Mouse (Mus musculus): ENCODE results near the gene Fbxl14. TPM values are rescaled to one million over a fixed set of nuclear protein-coding genes. Genes with fewer than 3 reads are reported as not detected.
"Not testable (repeated sequence)": the region's sequence is repeated elsewhere in the genome, so short reads cannot be mapped to it uniquely, and the experiment has no call there.

Fbxl14 gene
- polyA plus RNA-seq (2016; fragmentation: Nextera tagmentation; extraction: Ambion mirVana): 2.9 and 3.4 TPM in 2 replicates

DNA sequence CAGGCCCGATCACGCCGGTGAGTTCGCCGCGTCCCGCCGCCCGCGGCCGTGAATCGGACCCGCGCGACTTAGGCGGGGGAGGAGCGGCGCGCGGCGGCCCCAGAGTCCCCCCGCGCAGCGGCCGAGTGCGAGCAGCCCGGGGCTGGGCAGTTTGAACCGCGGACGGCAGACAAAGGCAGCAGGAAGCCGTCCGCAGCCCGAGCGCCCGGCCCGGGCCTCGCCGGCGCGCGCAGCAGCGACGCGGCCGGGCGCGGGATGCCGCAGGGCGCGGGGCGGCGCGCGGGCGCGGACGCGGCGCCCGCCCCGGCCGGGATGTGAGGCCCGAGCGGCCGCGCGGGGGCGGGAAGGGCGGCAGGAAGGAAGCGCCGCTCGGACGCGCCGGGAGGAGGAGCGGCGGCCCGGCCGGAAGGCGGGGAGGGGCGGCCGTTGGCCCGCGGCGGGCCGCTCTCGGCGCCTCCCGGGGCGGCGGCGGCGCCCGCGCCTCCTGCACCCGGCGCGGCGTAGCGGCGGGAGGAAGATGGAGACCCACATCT is at the start of gene Fbxl14:
Gene Fbxl14, plus strand, starts transcription at position 326 of the 533 bp plus-strand sequence.
- DNase-seq (ENCODE audit: low spot score): no peak
- WGBS: 9% methylated on average over 101 of the region's 101 CpGs
- Histone ChIP-seq H3K27ac (replicated peaks) (peak within 1 kb of the TSS; percentile 100), H3K27me3 (ENCODE audit: low read depth, poor library complexity, severe bottlenecking) (no peaks in the 10 kb centered on the region), H3K4me1 (peaks cover 61% of the 10 kb centered on the region), H3K36me3 (peaks cover 27% of the 10 kb centered on the region), H3K4me3 (peak within 1 kb of the TSS; percentile 95), H3K9me3 (replicated peaks) (no peaks in the 10 kb centered on the region)

DNA sequence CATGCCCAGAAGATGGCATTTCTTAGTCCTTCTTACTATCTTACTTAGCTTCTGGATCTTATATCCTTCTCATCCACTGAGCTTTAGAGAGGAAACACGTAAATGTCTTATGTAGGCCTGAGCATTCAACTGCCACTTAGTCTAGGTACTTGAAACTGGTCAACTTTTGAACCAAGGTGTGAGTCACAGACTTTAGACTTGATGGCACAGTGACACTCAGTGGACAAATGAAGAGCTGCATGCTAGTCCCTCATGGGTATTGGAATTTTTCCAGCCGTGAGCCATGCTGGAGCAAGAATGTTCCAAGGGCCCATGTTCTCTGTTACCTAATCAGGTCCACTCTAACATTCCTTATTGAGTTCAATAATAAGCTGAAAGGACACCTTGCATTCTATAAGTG is 49.0 kb upstream of the Fbxl14 start:
- H3K27ac ChIP-seq (replicated peaks): no peak overlapping the region
- H3K4me1 ChIP-seq: no peaks in the 10 kb centered on the region
- H3K36me3 ChIP-seq: peaks cover 50% of the 10 kb centered on the region
- H3K27me3 ChIP-seq (ENCODE audit: low read depth, poor library complexity, severe bottlenecking): no peaks in the 10 kb centered on the region
- DNase-seq (ENCODE audit: low spot score): no peak
- 50% methylated on average over 2 of the region's 2 CpGs for WGBS
- peaks cover 6% of the 10 kb centered on the region; the same call in 1 of the 2 replicates for H3K9me3 ChIP-seq (replicated peaks)
- no peak overlapping the region for H3K4me3 ChIP-seq

DNA sequence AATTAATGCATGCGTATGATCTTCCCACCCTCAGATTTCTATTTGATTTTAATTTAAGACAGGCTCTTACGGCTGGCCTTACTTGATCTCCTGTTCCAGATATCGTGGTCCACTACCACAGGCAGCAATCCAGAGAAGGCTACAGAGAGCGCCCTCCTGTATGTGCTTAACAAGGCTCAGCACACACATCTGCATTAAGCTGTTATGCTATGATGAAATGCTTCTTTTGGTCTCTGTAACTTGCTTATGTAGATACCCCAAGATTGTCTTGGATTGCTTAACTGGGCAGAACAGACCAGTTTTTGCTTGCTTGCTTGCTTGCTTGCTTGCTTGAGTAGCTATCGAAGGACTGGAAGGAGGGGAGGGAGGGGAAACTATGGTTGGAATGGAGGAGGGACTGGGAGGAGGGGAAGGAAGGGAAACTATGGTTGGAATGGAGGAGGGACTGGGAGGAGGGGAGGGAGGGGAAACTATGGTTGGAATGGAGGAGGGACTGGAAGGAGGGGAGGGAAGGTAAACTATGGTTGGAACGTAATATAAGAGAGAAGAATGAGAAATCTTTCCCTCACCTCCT is 47.6 kb upstream of the Fbxl14 start:
- no peak overlapping the region for H3K4me3 ChIP-seq
- H3K27me3 ChIP-seq (ENCODE audit: low read depth, poor library complexity, severe bottlenecking): no peaks in the 10 kb centered on the region
- H3K27ac ChIP-seq (replicated peaks): no peak overlapping the region
- no peak for DNase-seq (ENCODE audit: low spot score)
- peaks cover 6% of the 10 kb centered on the region; the same call in 1 of the 2 replicates for H3K9me3 ChIP-seq (replicated peaks)
- peaks cover 50% of the 10 kb centered on the region for H3K36me3 ChIP-seq
- 89% methylated on average over 6 of the region's 6 CpGs for WGBS
- no peaks in the 10 kb centered on the region for H3K4me1 ChIP-seq

DNA sequence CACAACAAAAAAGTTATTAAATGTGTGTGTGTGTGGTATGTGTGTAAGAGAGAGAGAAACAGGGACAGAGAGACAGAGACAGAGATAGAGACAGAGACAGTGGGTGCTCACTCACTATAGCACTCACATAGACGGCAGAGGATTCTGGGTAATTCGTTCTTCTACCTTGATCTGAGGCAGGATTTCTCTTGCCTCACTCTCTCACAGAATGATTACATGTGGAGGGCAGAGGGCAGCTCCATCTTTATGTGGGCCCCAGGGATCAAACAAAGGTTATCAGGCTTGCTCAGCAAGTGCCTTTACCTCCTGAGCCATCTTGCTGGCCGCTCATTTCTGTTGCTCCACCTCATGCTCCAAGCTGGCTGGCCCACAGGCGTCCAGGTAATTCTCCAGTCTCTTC is 45.1 kb upstream of the Fbxl14 start:
- Histone ChIP-seq H3K4me1 (peaks cover 18% of the 10 kb centered on the region), H3K27me3 (ENCODE audit: low read depth, poor library complexity, severe bottlenecking) (no peaks in the 10 kb centered on the region), H3K36me3 (peaks cover 41% of the 10 kb centered on the region), H3K27ac (replicated peaks) (no peak overlapping the region), H3K9me3 (replicated peaks) (no peaks in the 10 kb centered on the region), H3K4me3 (no peak overlapping the region)
- DNase-seq (ENCODE audit: low spot score): no peak
- WGBS: 91% methylated on average over 4 of the region's 4 CpGs

DNA sequence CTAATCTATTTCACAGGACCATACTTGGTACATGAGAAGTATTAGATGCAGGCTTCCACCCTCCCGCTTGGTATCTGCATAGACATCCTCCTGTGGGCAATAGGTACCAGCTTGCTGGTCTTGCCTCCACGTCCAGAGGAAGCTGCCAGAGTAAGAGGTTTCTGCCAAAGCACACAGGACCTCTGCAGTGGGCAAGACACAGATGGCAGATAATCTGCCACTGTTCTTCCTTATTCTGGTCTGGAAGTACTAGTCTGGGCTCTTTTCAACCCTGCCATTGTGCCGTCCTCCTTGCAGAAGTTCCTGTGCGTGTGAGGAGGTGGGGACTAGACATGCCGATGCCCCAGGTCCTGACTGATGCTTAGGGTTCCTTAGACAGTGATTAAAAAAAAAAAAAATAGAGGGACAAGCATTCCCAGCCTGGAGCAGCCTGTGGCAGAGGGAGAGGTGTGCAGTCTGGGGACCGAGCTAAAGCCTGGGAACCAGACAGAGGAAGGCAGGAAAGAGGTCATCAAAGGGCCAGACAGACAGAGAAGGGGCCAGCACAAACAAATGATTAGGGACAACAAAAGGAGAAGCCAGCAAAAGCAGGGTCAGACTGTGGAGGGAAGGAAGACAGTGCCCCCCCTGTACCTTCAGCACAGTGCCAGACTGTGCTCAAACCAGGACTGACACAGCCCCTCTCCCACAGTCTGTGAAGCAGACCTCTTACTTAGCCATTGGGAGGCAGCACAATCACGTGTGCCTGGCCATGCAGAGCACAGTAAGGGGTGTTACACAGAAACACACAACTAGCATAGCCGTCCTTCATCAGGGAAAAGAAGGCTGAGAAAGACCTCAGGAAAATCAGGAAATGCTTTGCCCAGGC is 41.3 kb upstream of the Fbxl14 start:
- Histone ChIP-seq H3K4me3 (no peak overlapping the region), H3K27ac (replicated peaks) (peak overlapping the region; percentile 71), H3K36me3 (peaks cover 25% of the 10 kb centered on the region), H3K27me3 (ENCODE audit: low read depth, poor library complexity, severe bottlenecking) (no peaks in the 10 kb centered on the region), H3K4me1 (peaks cover 20% of the 10 kb centered on the region), H3K9me3 (replicated peaks) (no peaks in the 10 kb centered on the region)
- DNase-seq (ENCODE audit: low spot score): no peak
- 60% methylated on average over 8 of the region's 8 CpGs for WGBS

DNA sequence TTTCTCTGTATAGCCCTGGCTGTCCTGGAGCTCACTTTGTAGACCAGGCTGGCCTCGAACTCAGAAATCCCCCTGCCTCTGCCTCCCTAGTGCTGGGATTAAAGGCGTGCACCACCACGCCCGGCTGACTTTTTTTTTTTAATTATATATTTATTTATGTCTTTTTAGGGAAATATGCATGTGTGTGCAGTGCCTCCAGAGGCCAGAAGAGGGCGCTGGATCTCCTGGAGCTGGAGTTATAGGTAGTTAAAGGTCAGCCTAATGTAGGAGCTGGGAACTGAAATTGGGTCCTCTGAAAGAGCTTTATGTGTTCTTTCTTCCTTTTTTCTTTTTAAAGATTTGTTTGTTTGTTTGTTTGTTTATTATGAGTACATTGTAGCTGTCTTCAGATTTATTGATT is 36.7 kb upstream of the Fbxl14 start:
- H3K4me3 ChIP-seq; H3K27me3 ChIP-seq (ENCODE audit: low read depth, poor library complexity, severe bottlenecking); H3K9me3 ChIP-seq (replicated peaks); H3K36me3 ChIP-seq; DNase-seq (ENCODE audit: low spot score); H3K27ac ChIP-seq (replicated peaks): not testable (repeated sequence)
- WGBS: 82% methylated on average over 5 of the region's 5 CpGs
- peaks cover 25% of the 10 kb centered on the region for H3K4me1 ChIP-seq

DNA sequence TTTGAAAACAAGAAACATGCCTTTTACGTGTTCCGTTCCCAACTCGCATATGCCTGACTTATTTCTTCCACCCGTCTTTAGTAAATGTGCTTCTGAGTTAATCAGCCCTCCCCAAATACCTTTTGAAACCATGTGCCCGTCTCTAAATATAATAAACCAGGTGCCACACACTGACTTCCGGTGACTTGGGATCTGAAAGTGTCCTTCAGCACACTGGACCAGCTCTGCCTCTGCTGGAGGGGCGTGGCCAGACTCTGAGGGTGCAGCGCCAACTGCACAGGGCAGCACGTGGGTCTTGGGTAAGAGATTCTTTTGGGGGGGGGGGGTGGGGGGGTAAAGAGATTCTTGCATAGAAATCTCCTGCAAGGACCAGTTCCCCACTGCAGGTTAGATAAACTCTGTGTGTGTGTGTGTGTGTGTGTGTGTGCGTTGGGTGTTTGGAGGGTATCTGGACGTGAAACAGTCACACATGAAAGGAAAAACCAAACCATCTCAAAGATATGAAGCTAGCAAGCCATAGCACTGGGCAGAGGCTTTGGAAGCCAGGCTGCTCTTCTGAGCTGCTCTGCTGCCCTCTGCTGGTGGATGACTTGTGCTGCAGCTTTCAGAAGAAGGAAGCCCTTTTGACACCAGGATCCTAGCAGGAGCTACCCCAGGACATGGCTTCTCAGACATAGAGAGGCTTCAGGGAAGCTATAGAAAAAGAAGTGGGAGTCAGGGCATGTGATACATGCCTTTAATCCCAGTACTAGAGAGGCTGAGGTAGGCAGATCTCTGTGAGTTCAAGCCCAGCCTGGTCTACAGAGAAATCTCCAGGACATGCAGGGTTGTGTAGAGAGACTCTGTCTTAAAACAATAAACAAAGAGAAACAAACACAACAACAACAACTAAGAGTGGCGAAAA is 35.5 kb upstream of the Fbxl14 start:
- DNase-seq (ENCODE audit: low spot score): peak; percentile 82
- 52% methylated on average over 12 of the region's 12 CpGs for WGBS
- peaks cover 24% of the 10 kb centered on the region for H3K4me1 ChIP-seq
- no peaks in the 10 kb centered on the region for H3K27me3 ChIP-seq (ENCODE audit: low read depth, poor library complexity, severe bottlenecking)
- H3K4me3 ChIP-seq: no peak overlapping the region
- peak overlapping the region; percentile 1; the same call in 1 of the 2 replicates for H3K27ac ChIP-seq (replicated peaks)
- H3K9me3 ChIP-seq (replicated peaks): no peaks in the 10 kb centered on the region
- H3K36me3 ChIP-seq: peaks cover 7% of the 10 kb centered on the region

DNA sequence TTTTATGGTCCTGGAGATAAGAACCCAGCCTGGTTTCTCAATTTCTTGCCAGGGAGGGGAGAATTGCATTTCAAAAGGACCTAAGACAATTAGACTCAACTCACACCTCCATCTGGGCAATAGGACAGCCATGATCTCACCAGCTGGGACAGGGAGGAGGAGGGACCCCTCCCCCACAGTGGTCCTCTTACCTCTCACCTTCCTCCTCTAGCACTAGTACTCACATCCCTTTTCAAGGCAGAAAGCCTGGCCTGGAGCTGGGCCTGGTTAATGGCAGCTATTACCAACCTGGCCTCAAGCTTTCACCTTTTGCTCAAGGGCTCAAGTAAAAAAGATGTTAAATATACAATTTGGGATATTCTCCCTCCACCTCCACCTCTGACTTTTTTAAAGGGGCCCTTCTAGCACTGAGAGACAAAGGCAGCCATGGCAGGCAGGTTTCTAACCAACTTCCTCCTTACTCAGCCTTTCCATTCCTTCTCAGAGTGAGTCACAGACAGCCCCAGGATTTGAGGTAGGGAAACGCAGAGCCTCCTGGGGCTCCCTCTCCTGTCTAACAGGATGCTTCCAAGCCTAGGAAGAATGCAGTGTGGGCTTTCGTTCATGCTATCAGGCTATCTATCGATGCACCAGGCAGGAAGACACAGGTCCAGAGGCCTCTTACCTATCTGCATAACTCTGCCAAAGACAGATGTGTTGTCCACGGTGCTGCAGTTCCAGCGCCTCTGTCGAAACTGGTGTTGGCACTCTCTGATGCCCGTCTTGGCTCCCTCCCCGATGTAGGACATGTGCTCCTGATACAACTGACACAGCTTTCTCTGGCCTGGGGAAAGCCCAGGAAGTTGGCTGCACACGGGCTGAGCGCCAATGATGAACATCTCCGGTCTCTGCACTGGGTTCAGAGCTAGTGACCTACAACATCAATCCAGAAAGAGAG is 33.5 kb upstream of the Fbxl14 start:
- no peak for DNase-seq (ENCODE audit: low spot score)
- no peaks in the 10 kb centered on the region for H3K36me3 ChIP-seq
- H3K9me3 ChIP-seq (replicated peaks): no peaks in the 10 kb centered on the region
- peaks cover 40% of the 10 kb centered on the region for H3K4me1 ChIP-seq
- no peak overlapping the region for H3K4me3 ChIP-seq
- H3K27ac ChIP-seq (replicated peaks): no peak overlapping the region
- peaks cover 16% of the 10 kb centered on the region for H3K27me3 ChIP-seq (ENCODE audit: low read depth, poor library complexity, severe bottlenecking)
- 74% methylated on average over 11 of the region's 11 CpGs for whole genome bisulfite sequencing

DNA sequence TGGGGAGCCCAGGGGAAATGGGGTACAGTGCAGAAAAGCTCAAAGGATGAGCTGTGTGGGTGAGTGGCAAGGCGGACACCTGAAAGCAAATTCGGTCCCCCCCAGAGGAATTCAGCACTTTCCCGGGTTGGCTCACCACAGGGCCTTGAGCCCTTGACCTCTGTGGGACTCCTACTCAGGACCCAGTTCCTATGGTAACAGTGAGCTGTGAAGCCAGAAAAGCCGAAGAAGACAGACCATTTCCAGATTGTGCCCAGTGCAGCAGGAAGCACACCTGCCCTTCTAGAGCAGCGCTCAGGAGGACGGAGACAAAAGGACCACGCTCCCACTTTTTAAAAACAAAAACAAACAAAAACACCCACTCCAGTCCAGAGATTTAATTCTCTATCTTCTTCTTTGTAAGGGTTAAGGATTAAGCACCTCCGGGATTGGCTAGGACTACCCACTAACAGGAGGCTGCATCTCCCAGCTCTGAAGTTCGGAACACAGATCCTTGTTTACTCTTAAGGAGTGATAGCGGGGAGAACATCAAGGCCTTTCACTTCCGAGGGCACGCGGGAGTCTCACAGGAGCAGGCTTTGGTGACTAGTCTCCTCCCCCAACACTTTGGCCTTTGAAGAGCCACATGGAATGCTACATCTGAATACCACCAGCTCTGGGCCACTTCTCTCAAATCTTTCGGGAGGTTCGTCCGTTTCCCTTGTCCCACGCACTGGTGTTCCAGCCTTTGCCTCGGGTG is 31.0 kb upstream of the Fbxl14 start:
- peak; percentile 48 for DNase-seq (ENCODE audit: low spot score)
- Histone ChIP-seq H3K9me3 (replicated peaks) (no peaks in the 10 kb centered on the region), H3K27me3 (ENCODE audit: low read depth, poor library complexity, severe bottlenecking) (peaks cover 20% of the 10 kb centered on the region), H3K4me3 (peak overlapping the region; percentile 51), H3K4me1 (peaks cover 60% of the 10 kb centered on the region), H3K27ac (replicated peaks) (peak overlapping the region; percentile 71), H3K36me3 (no peaks in the 10 kb centered on the region)
- WGBS: 4% methylated on average over 18 of the region's 18 CpGs

DNA sequence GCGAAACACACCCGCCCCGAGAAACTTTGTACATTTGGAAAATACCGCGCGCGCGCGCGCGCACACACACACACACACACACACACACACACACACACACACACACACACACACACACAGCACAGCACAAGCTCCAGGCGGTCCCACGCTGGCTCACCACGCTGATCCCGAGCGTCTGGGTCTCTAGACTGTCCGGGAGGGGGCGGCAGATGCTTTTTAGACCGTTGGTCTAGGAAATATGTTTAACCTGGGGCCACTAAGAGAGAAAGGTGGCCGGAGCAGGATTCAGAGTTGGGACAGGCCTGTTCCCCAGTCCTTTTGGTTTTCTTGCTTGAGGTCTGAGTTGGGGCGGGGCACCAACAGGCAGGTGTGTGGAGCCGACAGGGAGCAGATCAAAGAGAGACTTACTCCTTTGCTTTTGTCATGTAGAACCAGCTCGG is 30.4 kb upstream of the Fbxl14 start:
- peaks cover 55% of the 10 kb centered on the region for H3K4me1 ChIP-seq
- peaks cover 20% of the 10 kb centered on the region for H3K27me3 ChIP-seq (ENCODE audit: low read depth, poor library complexity, severe bottlenecking)
- H3K9me3 ChIP-seq (replicated peaks): no peaks in the 10 kb centered on the region
- H3K4me3 ChIP-seq: peak overlapping the region; percentile 51
- 3% methylated on average over 23 of the region's 23 CpGs for WGBS
- no peaks in the 10 kb centered on the region for H3K36me3 ChIP-seq
- DNase-seq (ENCODE audit: low spot score): peak; percentile 62
- H3K27ac ChIP-seq (replicated peaks): peak overlapping the region; percentile 71

Measured in midbrain, embryonic 10.5 days (tissue).